Mouse (Mus musculus) forebrain, embryonic 14.5 days (tissue): ENCODE results near the gene Ric8a. TPM values are rescaled to one million over a fixed set of nuclear protein-coding genes. Genes with fewer than 3 reads are reported as not detected.
A peak's percentile ranks its signal among the peaks of the same experiment; 100 is the strongest.

Source experiments
- ATAC-seq: fragments of 200-750 bp; cut with Nextera tagmentation; 2 replicates; pipeline ENCODE4 v1.8.0; 2017; ENCODE audit warnings: mild to moderate bottlenecking, moderate library complexity
- DNase-seq: peaks from one replicate; pipeline ENCODE4 v3.0.0-alpha.2; 2015; ENCODE audit warnings: low spot score
- H3K27ac ChIP-seq: fragments of 300-500 bp; sonication (generic); 2 replicates; pipeline ENCODE4 v1.5.1; 2014; ENCODE audit warnings: low read depth, mild to moderate bottlenecking, control low read depth, low read length, moderate library complexity
- H3K27me3 ChIP-seq: fragments of 300-500 bp; sonication (generic); replicated peaks from 2 replicates; pipeline ENCODE4 v1.6.1; 2014; ENCODE audit warnings: low read length, control low read depth, mixed read lengths; ENCODE audit not compliant: control insufficient read depth, insufficient read depth
- H3K36me3 ChIP-seq: fragments of 300-500 bp; sonication (generic); 2 replicates; pipeline ENCODE4 v1.6.1; 2014; ENCODE audit warnings: low read length, control low read depth; ENCODE audit not compliant: control insufficient read depth, insufficient read depth
- H3K4me1 ChIP-seq: fragments of 300-500 bp; sonication (generic); 2 replicates; pipeline ENCODE4 v1.6.1; 2014; ENCODE audit warnings: antibody characterized with exemption, low read length, control low read depth; ENCODE audit not compliant: control insufficient read depth, insufficient read depth
- H3K4me2 ChIP-seq: fragments of 300-500 bp; sonication (generic); 2 replicates; pipeline ENCODE4 v1.6.1; 2014; ENCODE audit warnings: mild to moderate bottlenecking, control low read depth, low read length
- H3K4me3 ChIP-seq: fragments of 300-500 bp; sonication (generic); 2 replicates; pipeline ENCODE4 v1.5.1; 2014; ENCODE audit warnings: low read depth, low read length, control low read depth
- H3K9ac ChIP-seq: fragments of 300-500 bp; sonication (generic); 2 replicates; pipeline ENCODE4 v1.6.1; 2014; ENCODE audit warnings: mild to moderate bottlenecking, low read length, control low read depth, moderate library complexity
- H3K9me3 ChIP-seq: fragments of 300-500 bp; sonication (generic); replicated peaks from 2 replicates; pipeline ENCODE4 v1.6.1; 2016; ENCODE audit warnings: low read length, control low read depth, mixed read lengths; ENCODE audit not compliant: control insufficient read depth
- WGBS: fragments of 180-500 bp; shearing (Covaris S2); extraction: QIAGEN DNeasy Blood & Tissue Kit; methylation state at CpG from one replicate; pipeline ENCODE4 v1.1.7; 2014; 5-methylcytosine and 5-hydroxymethylcytosine counted together
- polyA plus RNA-seq: library from polyadenylated mRNA; unstranded; fragments of >200 nt; fragmentation: Nextera tagmentation; extraction: Ambion mirVana; gene quantifications from 2 replicates; pipeline ENCODE4 v1.2.1, GENCODE M21; 2014

Gene Ric8a
- polyA plus RNA-seq, 1 experiment from 2014 or later = 95.0 TPM

GRCm38 (mm10) chr7:140894611-140895010 is 37.9 kb downstream of the Ric8a start:
- H3K4me2 ChIP-seq = no peak overlapping the region
- H3K27me3 ChIP-seq = no peaks in the 10 kb centered on the region
- ATAC-seq (no peak), DNase-seq (no peak)
- H3K4me3 ChIP-seq = no peak overlapping the region
- no peaks in the 10 kb centered on the region for H3K4me1 ChIP-seq
- peaks cover 77% of the 10 kb centered on the region for H3K36me3 ChIP-seq
- H3K27ac ChIP-seq = no peak overlapping the region
- H3K9me3 ChIP-seq = no peaks in the 10 kb centered on the region
- no peak overlapping the region for H3K9ac ChIP-seq
- WGBS = 92% methylated on average over 3 of the region's 3 CpGs

- Histone ChIP-seq H3K27ac (no peak overlapping the region), H3K9me3 (no peaks in the 10 kb centered on the region), H3K27me3 (no peaks in the 10 kb centered on the region), H3K4me1 (no peaks in the 10 kb centered on the region), H3K36me3 (peaks cover 65% of the 10 kb centered on the region), H3K4me3 (no peak overlapping the region), H3K9ac (no peak overlapping the region), H3K4me2 (no peak overlapping the region)
- WGBS = 91% methylated on average over 7 of the region's 7 CpGs
- ATAC-seq (no peak), DNase-seq (no peak)
These were observed 41.1 kb downstream of the Ric8a start for GRCm38 (mm10) chr7:140897863-140898262.

GRCm38 (mm10) chr7:140899121-140899520 is 42.4 kb downstream of the Ric8a start:
- Histone ChIP-seq H3K9ac (no peak overlapping the region), H3K4me3 (no peak overlapping the region), H3K4me1 (no peaks in the 10 kb centered on the region), H3K27me3 (no peaks in the 10 kb centered on the region), H3K9me3 (no peaks in the 10 kb centered on the region), H3K4me2 (no peak overlapping the region), H3K27ac (no peak overlapping the region), H3K36me3 (peaks cover 55% of the 10 kb centered on the region)
- ATAC-seq (no peak), DNase-seq (no peak)
- 87% methylated on average over 3 of the region's 3 CpGs for WGBS

- no peak within 1 kb of the TSS for H3K9ac ChIP-seq
- H3K4me3 ChIP-seq = no peak within 1 kb of the TSS
- 84% methylated on average over 10 of the region's 10 CpGs for WGBS
- no peak within 1 kb of the TSS for H3K27ac ChIP-seq
- H3K36me3 ChIP-seq = peaks cover 47% of the 10 kb centered on the region
- H3K9me3 ChIP-seq = no peaks in the 10 kb centered on the region
- ATAC-seq (no peak), DNase-seq (no peak)
- H3K4me1 ChIP-seq = no peaks in the 10 kb centered on the region
- H3K27me3 ChIP-seq = no peaks in the 10 kb centered on the region
- no peak within 1 kb of the TSS for H3K4me2 ChIP-seq
These were observed 43.5 kb downstream of the Ric8a start, which contains the start of gene Cox8b for GRCm38 (mm10) chr7:140900220-140900619. TSS of gene Cox8b (minus strand) at chr7:140900446.

GRCm38 (mm10) chr7:140902036-140902875 is 45.5 kb downstream of the Ric8a start:
- Histone ChIP-seq H3K4me2 (no peak overlapping the region), H3K9me3 (no peaks in the 10 kb centered on the region), H3K27me3 (no peaks in the 10 kb centered on the region), H3K4me3 (no peak overlapping the region), H3K36me3 (peaks cover 32% of the 10 kb centered on the region), H3K27ac (no peak overlapping the region), H3K9ac (no peak overlapping the region), H3K4me1 (no peaks in the 10 kb centered on the region)
- DNase-seq (no peak), ATAC-seq (no peak)
- 75% methylated on average over 15 of the region's 15 CpGs for whole genome bisulfite sequencing

- no peaks in the 10 kb centered on the region for H3K9me3 ChIP-seq
- peak; percentile 69 for DNase-seq
- H3K9ac ChIP-seq = no peak overlapping the region
- H3K4me1 ChIP-seq = no peaks in the 10 kb centered on the region
- no peaks in the 10 kb centered on the region for H3K27me3 ChIP-seq
- H3K4me2 ChIP-seq = no peak overlapping the region
- H3K27ac ChIP-seq = no peak overlapping the region
- ATAC-seq = peak; percentile 50
- 25% methylated on average over 13 of the region's 13 CpGs for WGBS
- H3K4me3 ChIP-seq = no peak overlapping the region
- peaks cover 22% of the 10 kb centered on the region for H3K36me3 ChIP-seq
These were observed 46.5 kb downstream of the Ric8a start for GRCm38 (mm10) chr7:140903212-140903611.

GRCm38 (mm10) chr7:140905642-140906081 is 48.9 kb downstream of the Ric8a start:
- H3K4me2 ChIP-seq = no peak overlapping the region
- no peak overlapping the region for H3K4me3 ChIP-seq

GRCm38 (mm10) chr7:140907131-140907530 is 50.4 kb downstream of the Ric8a start:
- 87% methylated on average over 13 of the region's 13 CpGs for WGBS
- no peaks in the 10 kb centered on the region for H3K27me3 ChIP-seq

More at GRCm38 (mm10) chr7:140905642-140906081, 48.9 kb downstream of the Ric8a start:
- no peak for DNase-seq
- no peak overlapping the region for H3K27ac ChIP-seq
- 95% methylated on average over 2 of the region's 2 CpGs for WGBS
- no peaks in the 10 kb centered on the region for H3K36me3 ChIP-seq
- H3K4me1 ChIP-seq = peaks cover 4% of the 10 kb centered on the region; the same call in 1 of the 2 replicates
- no peaks in the 10 kb centered on the region for H3K9me3 ChIP-seq
- no peaks in the 10 kb centered on the region for H3K27me3 ChIP-seq
- H3K9ac ChIP-seq = no peak overlapping the region
- ATAC-seq = no peak

GRCm38 (mm10) chr7:140907697-140908096 is 50.9 kb downstream of the Ric8a start:
- ATAC-seq (no peak), DNase-seq (no peak)
- Histone ChIP-seq H3K9me3 (no peaks in the 10 kb centered on the region), H3K4me2 (no peak overlapping the region), H3K4me3 (no peak overlapping the region), H3K4me1 (peaks cover 4% of the 10 kb centered on the region; the same call in 1 of the 2 replicates), H3K9ac (no peak overlapping the region), H3K27ac (no peak overlapping the region), H3K27me3 (no peaks in the 10 kb centered on the region), H3K36me3 (no peaks in the 10 kb centered on the region)
- 86% methylated on average over 7 of the region's 7 CpGs for WGBS

More at GRCm38 (mm10) chr7:140907131-140907530, 50.4 kb downstream of the Ric8a start:
- ATAC-seq (no peak), DNase-seq (no peak)
- Histone ChIP-seq H3K4me3 (no peak overlapping the region), H3K4me1 (peaks cover 4% of the 10 kb centered on the region; the same call in 1 of the 2 replicates), H3K36me3 (no peaks in the 10 kb centered on the region), H3K27ac (no peak overlapping the region), H3K4me2 (no peak overlapping the region), H3K9me3 (no peaks in the 10 kb centered on the region), H3K9ac (no peak overlapping the region)
